ENCODE assay signal across 21 mouse cellular contexts in the genomic region with DNA sequence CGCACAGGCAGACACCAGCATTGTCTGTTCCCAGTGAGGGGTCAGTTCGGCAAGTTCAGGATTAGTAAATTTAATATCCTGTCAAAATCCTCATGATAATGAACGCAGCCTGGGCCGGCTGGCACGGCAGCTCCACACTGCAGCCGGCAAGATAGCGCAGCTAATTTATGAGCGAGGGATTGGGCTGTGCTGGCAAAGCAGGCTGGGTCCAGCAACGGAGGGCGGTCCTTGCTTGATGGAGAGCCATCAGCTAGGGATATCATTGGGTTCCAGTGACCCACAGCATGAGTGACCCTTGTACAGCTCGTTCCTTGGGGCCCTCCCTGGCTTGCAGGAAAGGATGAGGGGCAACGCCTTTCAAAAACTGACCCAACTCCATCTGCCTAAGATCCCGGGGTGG. TPM values are rescaled to one million over a fixed set of nuclear protein-coding genes. Genes with fewer than 3 reads are reported as not detected.
DNase-seq lines count a peak whose midpoint lies in the region; ATAC-seq and TF ChIP-seq lines count a peak whose summit lies in the region.
"Had no signal": no experiment of that assay in that cellular context is flagged by ENCODE, and none has a peak within 500 bp of the region (broad histone marks: within the 10 kb centered on the region; RNA-seq: fewer than 3 reads in every experiment).

No protein-coding gene starts in this region.

- ATAC-seq in forebrain, embryonic 14.5 days: peak; percentile 56
- no peak for ATAC-seq in hindbrain, embryonic 16.5 days
- peak; percentile 46 for ATAC-seq in neural tube, embryonic 12.5 days (ENCODE audit: low FRiP score, low read depth)

- H3K9ac ChIP-seq in forebrain, embryonic 14.5 days (ENCODE audit: low read length): peak overlapping the region; percentile 49
- H3K9ac ChIP-seq in hindbrain, embryonic 16.5 days (ENCODE audit: low read depth, low read length): no peak overlapping the region
- no peak overlapping the region for H3K9ac ChIP-seq in neural tube, embryonic 12.5 days
- H3K9ac ChIP-seq: limb, embryonic 13.5 days had no signal

- 10% methylated on average over 13 of the region's 13 CpGs for WGBS in forebrain, embryonic 14.5 days
- WGBS in hindbrain, embryonic 16.5 days: 27% methylated on average over 13 of the region's 13 CpGs
- 38% methylated on average over 13 of the region's 13 CpGs for WGBS in neural tube, embryonic 12.5 days
- WGBS in thymus, adult 2 months: 88% methylated on average over 13 of the region's 13 CpGs

- peak overlapping the region; percentile 52 for H3K4me2 ChIP-seq in forebrain, embryonic 14.5 days (ENCODE audit: low read length)
- H3K4me2 ChIP-seq in hindbrain, embryonic 16.5 days (ENCODE audit: low read length): peak overlapping the region; percentile 31
- peak overlapping the region; percentile 35; the same call in 1 of the 2 replicates for H3K4me2 ChIP-seq in neural tube, embryonic 12.5 days (replicated peaks)
- H3K4me2 ChIP-seq: limb, embryonic 13.5 days had no signal

- no peaks in the 10 kb centered on the region for H3K9me3 ChIP-seq in forebrain, embryonic 14.5 days (replicated peaks; ENCODE audit: control insufficient read depth, low read length)
- H3K9me3 ChIP-seq in hindbrain, embryonic 16.5 days (ENCODE audit: control insufficient read depth, low read length): no peaks in the 10 kb centered on the region
- H3K9me3 ChIP-seq in neural tube, embryonic 12.5 days: no peaks in the 10 kb centered on the region
- H3K9me3 ChIP-seq: limb, embryonic 13.5 days had no signal

- H3K27me3 ChIP-seq in forebrain, embryonic 14.5 days (replicated peaks; ENCODE audit: control insufficient read depth, insufficient read depth, low read length): peaks cover 3% of the 10 kb centered on the region; the same call in 1 of the 2 replicates
- H3K27me3 ChIP-seq in hindbrain, embryonic 16.5 days (replicated peaks; ENCODE audit: control insufficient read depth, insufficient read depth, low read length): peaks cover 24% of the 10 kb centered on the region
- H3K27me3 ChIP-seq in neural tube, embryonic 12.5 days (replicated peaks): peaks cover 8% of the 10 kb centered on the region
- no peaks in the 10 kb centered on the region for H3K27me3 ChIP-seq in thymus, adult 2 months (ENCODE audit: control insufficient read depth, insufficient read depth, low read length)

- H3K4me3 ChIP-seq in forebrain, embryonic 14.5 days (ENCODE audit: low read depth, low read length): peak overlapping the region; percentile 17
- H3K4me3 ChIP-seq in hindbrain, embryonic 16.5 days (ENCODE audit: low read length): no peak overlapping the region
- H3K4me3 ChIP-seq in neural tube, embryonic 12.5 days: no peak overlapping the region
- no peak overlapping the region for H3K4me3 ChIP-seq in thymus, adult 2 months (ENCODE audit: control insufficient read depth, insufficient read depth, low read length)
- H3K4me3 ChIP-seq: limb, embryonic 13.5 days had no signal

- H3K36me3 ChIP-seq in forebrain, embryonic 14.5 days (ENCODE audit: control insufficient read depth, insufficient read depth, low read length): no peaks in the 10 kb centered on the region
- H3K36me3 ChIP-seq in hindbrain, embryonic 16.5 days (ENCODE audit: control insufficient read depth, insufficient read depth, low read length): no peaks in the 10 kb centered on the region
- no peaks in the 10 kb centered on the region for H3K36me3 ChIP-seq in neural tube, embryonic 12.5 days
- no peaks in the 10 kb centered on the region for H3K36me3 ChIP-seq in thymus, adult 2 months (ENCODE audit: control insufficient read depth, insufficient read depth, low read length)
- H3K36me3 ChIP-seq: limb, embryonic 13.5 days had no signal

- no peak for TF ChIP-seq CTCF in thymus, adult 2 months (IDR thresholded peaks at IDR 0.05; ENCODE audit: borderline replicate concordance, control insufficient read depth, extremely low read depth, insufficient read depth, low read length, poor library complexity)

- no peak for TF ChIP-seq POLR2A in thymus, adult 2 months (IDR thresholded peaks at IDR 0.05; ENCODE audit: control insufficient read depth, extremely low read depth, insufficient read depth, low read length, poor library complexity)

- DNase-seq in adrenal gland, postnatal 14 days: peak; percentile 12
- DNase-seq in adrenal gland, adult 18-20 months (ENCODE audit: low spot score in 2 of 2): no peak
- DNase-seq in forebrain, embryonic 14.5 days (ENCODE audit: low spot score): peak; percentile 65
- DNase-seq in thymus, adult 2 months: no peak
- DNase-seq in adipocyte (ENCODE audit: low spot score): no peak
- no peak for DNase-seq in T-cell, adult 2 months (ENCODE audit: low spot score)
- DNase-seq: cerebellum, postnatal 14 days; heart, adult 18-20 months; kidney, adult 11 months; lung, postnatal 36 days; spleen, adult 18-20 months; thymus, postnatal 4 days had no signal

- H3K4me1 ChIP-seq in forebrain, embryonic 14.5 days (ENCODE audit: control insufficient read depth, insufficient read depth, low read length): peaks cover 70% of the 10 kb centered on the region
- H3K4me1 ChIP-seq in hindbrain, embryonic 16.5 days (ENCODE audit: control insufficient read depth, insufficient read depth, low read depth, low read length): peaks cover 31% of the 10 kb centered on the region
- H3K4me1 ChIP-seq in neural tube, embryonic 12.5 days: peaks cover 31% of the 10 kb centered on the region
- H3K4me1 ChIP-seq in thymus, adult 2 months (replicated peaks; ENCODE audit: control insufficient read depth, insufficient read depth, low read length): no peaks in the 10 kb centered on the region

- H3K27ac ChIP-seq in forebrain, embryonic 14.5 days (ENCODE audit: low read depth, low read length): peak overlapping the region; percentile 94
- H3K27ac ChIP-seq in hindbrain, embryonic 16.5 days (ENCODE audit: low read depth, low read length): no peak overlapping the region
- H3K27ac ChIP-seq in neural tube, embryonic 12.5 days: no peak overlapping the region
- no peak overlapping the region for H3K27ac ChIP-seq in thymus, adult 2 months (ENCODE audit: control insufficient read depth, insufficient read depth, low read length)
- H3K27ac ChIP-seq: limb, embryonic 13.5 days; stomach, postnatal 0 days had no signal

RNA-seq across cellular contexts. Expression of a gene that starts 48.6 kb away (rescaled TPM):
- total RNA-seq in adrenal gland, postnatal 14 days (2021): not detected in 2 replicates
- not detected for total RNA-seq in adrenal gland, adult 18-20 months (2021)
- polyA plus RNA-seq in forebrain, embryonic 14.5 days (2014; fragmentation: Nextera tagmentation; extraction: Ambion mirVana): 0.27 TPM in 1 of 2 replicates, not detected in the other
- 0.08 TPM in 1 of 2 replicates, not detected in the other for polyA plus RNA-seq in hindbrain, embryonic 16.5 days (2015; fragmentation: Nextera tagmentation; extraction: Ambion mirVana)
- not detected in 2 replicates for polyA plus RNA-seq in neural tube, embryonic 12.5 days (2016; fragmentation: Nextera tagmentation; extraction: Ambion mirVana)
- not detected in 2 replicates for polyA plus RNA-seq in thymus, adult 2 months (2012; rRNA removed)
- total RNA-seq: adrenal gland, adult 2 months; heart, adult 18-20 months had no signal
- polyA plus RNA-seq: adrenal gland, adult 2 months; embryonic facial prominence, embryonic 14.5 days; heart, postnatal 0 days; large intestine, adult 2 months; limb, embryonic 13.5 days; liver, embryonic 16.5 days; stomach, postnatal 0 days had no signal

Comparison
In these comparisons a context has a peak if more than half of its experiments do, and no peak if none do; other contexts are left out.
1. DNase-seq: peak in adrenal gland, postnatal 14 days (single experiment) and forebrain, embryonic 14.5 days (single experiment); none in adrenal gland, adult 18-20 months (0 of 2), thymus, adult 2 months (single experiment), adipocyte (single experiment) and T-cell, adult 2 months (single experiment).
2. Peak in every context shown above with its lines, with median percentiles within 50 percentile points of each other: H3K4me2 ChIP-seq.